14 mouse cellular contexts compared by ENCODE assay signal in the genomic region with DNA sequence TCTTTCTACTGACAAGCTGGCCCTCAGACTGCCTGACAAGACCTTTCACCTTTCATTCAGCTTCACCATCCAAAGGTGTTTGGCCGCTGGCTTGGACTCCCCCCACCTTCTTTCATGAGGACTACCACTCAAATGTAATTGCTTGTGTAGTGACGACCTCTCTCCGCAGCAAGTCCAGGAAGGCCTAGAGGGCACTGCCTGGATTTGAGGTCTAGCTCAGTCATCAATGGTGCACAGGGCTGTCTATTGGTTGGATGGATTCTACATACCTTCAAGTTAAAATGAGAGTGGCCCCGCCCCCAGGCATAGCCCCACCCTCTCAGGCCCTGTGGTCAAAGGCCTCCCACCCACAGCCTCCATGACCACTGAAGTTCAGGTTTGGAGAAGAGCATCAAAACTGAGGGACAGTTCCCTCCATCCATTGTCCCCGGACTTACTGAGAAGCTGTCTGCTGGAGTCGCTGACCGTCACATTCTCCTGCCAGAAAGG. TPM values are rescaled to one million over a fixed set of nuclear protein-coding genes. Genes with fewer than 3 reads are reported as not detected.
"Had no signal": no experiment of that assay in that cellular context is flagged by ENCODE, and none has a peak within 500 bp of the region (broad histone marks: within the 10 kb centered on the region; RNA-seq: fewer than 3 reads in every experiment).

No protein-coding gene starts in this region.

- H3K9ac ChIP-seq: liver, embryonic 15.5 days had no signal

- H3K4me3 ChIP-seq: liver, embryonic 15.5 days had no signal

- H3K4me2 ChIP-seq: liver, embryonic 15.5 days had no signal

- DNase-seq: kidney, adult 18-20 months; kidney, postnatal 25 days; lung, adult 2 months; lung, postnatal 36 days; thymus, postnatal 36 days had no signal

- H3K4me1 ChIP-seq: liver, embryonic 15.5 days had no signal

- H3K27ac ChIP-seq: layer of hippocampus, adult 2 months; limb, embryonic 12.5 days; liver, embryonic 15.5 days; stomach, postnatal 0 days had no signal

- ATAC-seq: inflammation-experienced regulatory T-cells, adult 6 months; lung, postnatal 0 days had no signal

- H3K36me3 ChIP-seq: limb, embryonic 12.5 days; liver, embryonic 15.5 days had no signal

- H3K9me3 ChIP-seq: limb, embryonic 12.5 days; liver, embryonic 15.5 days had no signal

RNA-seq across cellular contexts. Expression of a gene that starts 1.3 kb away (rescaled TPM):
- total RNA-seq: liver, adult 2 months; monocyte, adult 5-6 weeks had no signal
- polyA plus RNA-seq: inflammation-experienced regulatory T-cells, adult 6 months; kidney, embryonic 14.5 days; limb, embryonic 12.5 days; liver, adult 2 months; liver, embryonic 15.5 days; lung, adult 2 months; lung, postnatal 0 days; stomach, postnatal 0 days had no signal
